Mouse (Mus musculus) lung, embryonic 15.5 days (tissue): ENCODE measurements around the gene Vash2. TPM values are rescaled to one million over a fixed set of nuclear protein-coding genes. Genes with fewer than 3 reads are reported as not detected.

Source experiments
- ATAC-seq: fragments of 200-750 bp; cut with Nextera tagmentation; 2 replicates; pipeline ENCODE4 v1.8.0; 2017; ENCODE audit warnings: moderate number of reproducible peaks, borderline replicate concordance; ENCODE audit not compliant: low FRiP score, low TSS enrichment; ENCODE audit errors: extremely low read depth
- H3K27ac ChIP-seq: fragments of 300-500 bp; sonication (generic); 2 replicates; pipeline ENCODE4 v1.5.1; 2015; ENCODE audit warnings: moderate library complexity, mild to moderate bottlenecking, inconsistent platforms
- H3K27me3 ChIP-seq: fragments of 300-500 bp; sonication (generic); 2 replicates; pipeline ENCODE4 v1.6.1; 2015; ENCODE audit warnings: inconsistent platforms
- H3K36me3 ChIP-seq: fragments of 300-500 bp; sonication (generic); 2 replicates; pipeline ENCODE4 v1.6.1; 2015; ENCODE audit warnings: inconsistent platforms
- H3K4me1 ChIP-seq: fragments of 300-500 bp; sonication (generic); 2 replicates; pipeline ENCODE4 v1.6.1; 2015; ENCODE audit warnings: inconsistent platforms
- H3K4me2 ChIP-seq: fragments of 300-500 bp; sonication (generic); 2 replicates; pipeline ENCODE4 v1.6.1; 2015; ENCODE audit warnings: inconsistent platforms, mild to moderate bottlenecking, moderate library complexity
- H3K4me3 ChIP-seq: fragments of 300-500 bp; sonication (generic); 2 replicates; pipeline ENCODE4 v1.5.1; 2015; ENCODE audit warnings: mild to moderate bottlenecking, inconsistent platforms
- H3K9ac ChIP-seq: fragments of 300-500 bp; sonication (generic); 2 replicates; pipeline ENCODE4 v1.6.1; 2015; ENCODE audit warnings: inconsistent platforms
- H3K9me3 ChIP-seq: fragments of 300-500 bp; sonication (generic); 2 replicates; pipeline ENCODE4 v1.6.1; 2016; ENCODE audit warnings: inconsistent platforms
- WGBS: fragments of 180-500 bp; shearing (Covaris S2); methylation state at CpG from one replicate; pipeline ENCODE4 v1.1.7; 2015; 5-methylcytosine and 5-hydroxymethylcytosine counted together
- polyA plus RNA-seq: library from polyadenylated mRNA; unstranded; fragments of >200 nt; fragmentation: Nextera tagmentation; extraction: Ambion mirVana; gene quantifications from 2 replicates; pipeline ENCODE4 v1.2.1, GENCODE M21; 2015

Vash2 gene
- polyA plus RNA-seq, 1 experiment from 2014 or later: 23.2 TPM

DNA sequence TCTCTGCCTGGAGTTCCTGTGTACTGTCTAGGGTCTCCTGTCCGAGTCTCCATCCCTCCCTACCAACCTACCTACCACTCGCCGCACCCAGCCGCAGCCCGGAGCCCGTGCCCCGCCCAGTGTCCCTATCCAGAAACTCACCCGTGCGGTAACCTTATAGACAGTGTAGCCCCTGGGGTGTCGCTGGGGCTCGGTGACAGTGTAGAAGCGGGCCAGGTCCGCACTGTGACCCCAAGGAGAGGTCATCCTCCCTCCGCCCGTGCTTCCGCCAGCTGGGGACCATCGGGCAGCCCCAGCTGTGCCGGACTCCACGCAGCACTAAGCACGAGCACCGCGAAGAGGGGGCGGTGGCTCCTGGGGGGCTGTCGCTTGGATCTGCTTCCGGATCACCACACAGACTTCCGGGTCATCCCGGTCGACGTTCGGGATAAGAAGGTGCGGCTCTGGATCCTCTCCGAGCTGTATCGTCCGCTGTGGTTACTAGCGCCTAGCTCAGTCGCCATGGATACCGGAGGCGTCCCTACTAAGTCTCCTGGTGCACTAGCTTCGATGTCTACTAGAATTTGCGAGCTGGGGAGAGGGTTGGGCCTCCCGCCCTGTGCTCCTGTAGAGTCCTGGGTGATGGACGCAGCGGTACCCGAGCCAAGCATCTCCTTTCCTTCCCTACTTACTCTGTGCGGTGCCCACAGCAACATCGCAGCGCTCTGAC, 67.5 kb downstream of the Vash2 start, which contains the start of gene Rps6kc1:
Gene Rps6kc1 (minus strand): TSS at position 356 of the 709 bp plus-strand sequence.
- Histone ChIP-seq H3K9me3 (no peaks in the 10 kb centered on the region), H3K27ac (peak within 1 kb of the TSS; percentile 21), H3K4me1 (peaks cover 14% of the 10 kb centered on the region), H3K27me3 (no peaks in the 10 kb centered on the region), H3K4me3 (peak within 1 kb of the TSS; percentile 72), H3K36me3 (no peaks in the 10 kb centered on the region), H3K4me2 (peak within 1 kb of the TSS; percentile 83), H3K9ac (peak within 1 kb of the TSS; percentile 64)
- peak; percentile 91 for ATAC-seq
- under 1% methylated on average over 47 of the region's 47 CpGs for WGBS

DNA sequence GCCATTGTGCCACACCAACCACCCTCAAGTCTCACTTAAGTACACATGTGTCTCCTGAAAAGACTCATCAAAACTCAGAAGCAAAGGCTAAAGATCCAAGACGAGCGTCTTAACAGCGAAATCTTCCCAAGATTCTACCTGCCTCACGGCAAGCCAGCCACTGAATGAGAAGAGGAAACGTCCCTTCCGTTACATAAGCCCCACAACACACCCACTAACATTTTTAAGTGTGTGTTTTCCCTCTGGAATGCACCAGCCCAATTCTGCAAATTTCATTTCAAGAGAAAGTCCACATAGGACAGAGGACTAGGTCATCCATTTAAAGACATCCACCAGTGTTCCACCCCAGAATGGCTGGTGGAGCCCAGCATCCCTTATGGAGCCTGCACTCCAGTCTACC, 68.3 kb downstream of the Vash2 start:
- Histone ChIP-seq H3K27me3 (no peaks in the 10 kb centered on the region), H3K4me1 (peaks cover 18% of the 10 kb centered on the region), H3K9me3 (no peaks in the 10 kb centered on the region), H3K9ac (peak overlapping the region; percentile 64), H3K36me3 (no peaks in the 10 kb centered on the region), H3K27ac (no peak overlapping the region), H3K4me3 (peak overlapping the region; percentile 72), H3K4me2 (peak overlapping the region; percentile 83)
- no peak for ATAC-seq
- 63% methylated on average over 6 of the region's 6 CpGs for WGBS

DNA sequence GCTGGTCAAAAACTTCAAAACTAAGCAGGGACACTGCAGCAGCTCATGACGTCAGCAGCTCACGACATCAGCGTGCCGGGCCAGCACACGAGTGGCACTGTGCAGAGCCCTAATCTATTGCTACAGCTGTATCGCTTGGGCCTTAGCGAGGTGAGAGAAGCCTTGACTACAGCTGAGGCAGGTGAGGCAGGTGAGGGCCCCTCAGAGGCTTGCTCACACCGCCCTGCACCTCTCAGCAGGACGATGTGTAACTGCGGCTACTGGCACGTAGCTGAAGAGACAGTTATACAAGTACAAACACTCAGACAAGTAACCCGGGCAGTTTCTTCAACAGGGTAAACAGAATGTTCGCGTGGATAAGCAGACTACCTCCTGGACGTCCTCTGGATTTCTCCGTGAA, 74.4 kb downstream of the Vash2 start:
- WGBS: 68% methylated on average over 16 of the region's 16 CpGs
- peak; percentile 49; the same call in 1 of the 2 replicates for ATAC-seq
- H3K27ac ChIP-seq: 0 out of 2 replicates have a peak overlapping the region, but pooled peaks have one; percentile 4

DNA sequence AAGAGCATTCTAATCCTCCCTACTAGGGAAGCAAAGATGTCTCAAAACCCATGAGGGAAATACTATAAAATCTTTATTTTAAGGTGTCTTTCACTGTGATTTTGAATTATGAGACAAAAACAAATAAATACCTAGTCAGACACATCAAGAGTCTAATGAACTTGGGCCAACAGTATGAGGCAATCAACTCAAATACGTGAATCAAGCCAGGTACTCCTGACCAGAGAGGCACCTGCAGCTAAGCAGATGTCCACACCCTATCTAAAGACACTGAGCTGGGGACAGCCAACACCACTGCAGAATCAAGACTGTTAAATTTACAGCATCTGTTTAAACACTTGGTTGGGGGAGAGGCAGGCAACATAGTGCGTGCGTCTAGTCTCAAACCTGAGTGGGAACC, 75.0 kb downstream of the Vash2 start:
- Histone ChIP-seq H3K36me3 (peaks cover 16% of the 10 kb centered on the region; the same call in 1 of the 2 replicates), H3K4me3 (no peak overlapping the region), H3K27ac (0 out of 2 replicates have a peak overlapping the region, but pooled peaks have one; percentile 4), H3K27me3 (no peaks in the 10 kb centered on the region), H3K4me1 (peaks cover 26% of the 10 kb centered on the region), H3K4me2 (no peak overlapping the region), H3K9ac (no peak overlapping the region), H3K9me3 (no peaks in the 10 kb centered on the region)
- WGBS: 83% methylated on average over 3 of the region's 3 CpGs
- no peak for ATAC-seq

More for the DNA sequence above, 74.4 kb downstream of the Vash2 start:
- Histone ChIP-seq H3K27me3 (no peaks in the 10 kb centered on the region), H3K9me3 (no peaks in the 10 kb centered on the region), H3K4me2 (no peak overlapping the region), H3K9ac (no peak overlapping the region), H3K36me3 (peaks cover 16% of the 10 kb centered on the region; the same call in 1 of the 2 replicates), H3K4me1 (peaks cover 21% of the 10 kb centered on the region), H3K4me3 (no peak overlapping the region)

DNA sequence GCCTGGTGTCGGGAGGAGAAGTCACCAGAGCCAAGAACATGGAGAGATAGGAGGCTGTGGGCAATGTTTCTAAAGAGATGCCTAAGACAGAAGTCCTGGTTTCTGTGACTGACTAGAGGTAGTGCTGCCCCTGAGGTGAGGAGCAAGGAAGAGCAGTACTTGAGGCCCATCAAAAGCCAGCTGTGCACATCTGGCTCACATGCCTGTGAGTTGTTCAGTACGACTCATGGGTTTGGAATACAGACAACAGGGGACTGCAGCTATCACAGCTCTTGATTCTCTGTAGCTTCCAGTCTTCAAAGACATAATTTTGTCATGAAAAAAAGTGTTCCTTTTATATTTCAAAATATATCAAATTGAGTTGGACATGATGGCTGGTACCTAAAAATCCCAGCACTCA, 78.0 kb downstream of the Vash2 start:
- no peak for ATAC-seq
- Histone ChIP-seq H3K27ac (no peak overlapping the region), H3K4me1 (peaks cover 30% of the 10 kb centered on the region), H3K27me3 (no peaks in the 10 kb centered on the region), H3K4me3 (no peak overlapping the region), H3K9ac (no peak overlapping the region), H3K36me3 (peaks cover 16% of the 10 kb centered on the region; the same call in 1 of the 2 replicates), H3K9me3 (no peaks in the 10 kb centered on the region), H3K4me2 (no peak overlapping the region)
- WGBS: 37% methylated on average over 2 of the region's 2 CpGs

DNA sequence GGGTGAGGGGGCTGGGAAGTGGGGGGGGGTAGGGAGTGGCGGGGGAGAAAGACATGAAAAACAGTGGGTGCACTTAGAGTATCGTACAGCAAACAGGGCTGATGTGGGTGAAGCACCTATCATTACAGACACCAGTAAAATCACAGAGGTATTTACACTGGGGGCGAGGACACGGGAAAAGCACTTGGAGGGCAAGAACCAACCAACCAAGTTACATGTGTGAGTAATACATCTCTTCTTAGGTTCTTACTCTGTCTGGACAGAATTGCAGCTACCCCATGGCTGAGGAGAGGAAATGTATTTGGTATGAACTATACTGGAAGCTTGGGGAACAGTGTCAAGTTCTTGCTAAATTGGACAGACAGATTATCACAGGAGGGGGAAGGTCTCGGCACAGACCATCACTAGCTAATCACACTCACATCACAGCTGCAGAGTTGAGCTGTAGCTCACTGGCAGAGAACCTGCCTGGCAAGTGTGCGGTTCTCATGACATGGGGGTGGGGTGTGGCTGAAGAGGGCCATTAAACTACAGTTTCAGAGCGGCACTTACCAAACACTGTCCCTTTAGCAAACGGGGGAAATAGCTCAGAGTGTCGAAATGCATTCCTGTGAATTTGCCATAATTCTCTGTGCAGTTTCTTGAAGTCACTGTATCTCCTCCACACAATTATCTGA, 80.1 kb downstream of the Vash2 start:
- H3K4me2 ChIP-seq: peak overlapping the region; percentile 38
- no peaks in the 10 kb centered on the region for H3K27me3 ChIP-seq
- H3K36me3 ChIP-seq: peaks cover 10% of the 10 kb centered on the region; the same call in 1 of the 2 replicates
- no peak overlapping the region for H3K9ac ChIP-seq
- no peaks in the 10 kb centered on the region for H3K9me3 ChIP-seq
- peak; percentile 75; the same call in 1 of the 2 replicates for ATAC-seq
- WGBS: 32% methylated on average over 9 of the region's 9 CpGs
- peaks cover 26% of the 10 kb centered on the region for H3K4me1 ChIP-seq
- H3K27ac ChIP-seq: peak overlapping the region; percentile 71
- H3K4me3 ChIP-seq: no peak overlapping the region

DNA sequence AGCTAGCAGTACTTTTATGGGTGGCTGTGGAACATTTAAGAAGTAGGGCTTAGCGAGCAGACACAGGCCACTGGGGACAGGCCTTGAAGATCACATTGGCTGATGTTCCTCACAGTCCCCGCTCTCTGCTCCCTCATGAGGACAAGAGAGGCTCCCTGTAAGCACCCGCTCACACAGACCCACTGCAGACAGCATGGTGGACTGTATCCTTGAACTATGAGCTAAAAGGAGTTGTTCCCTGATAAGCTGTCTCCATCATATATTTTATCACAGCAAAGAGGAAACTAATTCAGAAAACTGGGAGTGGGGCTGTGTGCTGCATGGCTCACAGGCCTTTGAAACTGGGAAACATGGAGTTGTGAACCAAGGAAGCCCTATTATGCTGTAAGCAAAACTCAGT, 80.9 kb downstream of the Vash2 start:
- Histone ChIP-seq H3K4me3 (no peak overlapping the region), H3K36me3 (0 out of 2 replicates have a peak, but pooled peaks cover 3% of the 10 kb centered on the region), H3K27ac (peak overlapping the region; percentile 71), H3K27me3 (no peaks in the 10 kb centered on the region), H3K4me1 (peaks cover 26% of the 10 kb centered on the region), H3K4me2 (no peak overlapping the region), H3K9me3 (no peaks in the 10 kb centered on the region), H3K9ac (no peak overlapping the region)
- ATAC-seq: no peak
- 92% methylated on average over 3 of the region's 3 CpGs for WGBS

Other genes with a start within 250 kb of the Vash2 start
- gene Rps6kc1, start 67.5 kb downstream of the Vash2 start, polyA plus RNA-seq: 14.2 and 15.8 TPM in 2 replicates
- gene Angel2, start 54.2 kb downstream of the Vash2 start, polyA plus RNA-seq: 40.4 and 42.8 TPM in 2 replicates
- 6.0 and 6.1 TPM in 2 replicates for gene Flvcr1, start 46.9 kb upstream of the Vash2 start, polyA plus RNA-seq
- gene Spata45, start 57.3 kb upstream of the Vash2 start, polyA plus RNA-seq: not detected in 2 replicates
- 13.1 and 14.7 TPM in 2 replicates for gene Tatdn3, start 83.6 kb upstream of the Vash2 start, polyA plus RNA-seq
- 28.5 and 29.4 TPM in 2 replicates for gene Nsl1, start 83.7 kb upstream of the Vash2 start, polyA plus RNA-seq
- gene Batf3, start 118.6 kb upstream of the Vash2 start, polyA plus RNA-seq: 9.3 and 11.4 TPM in 2 replicates
- gene Fam71a, start 185.5 kb upstream of the Vash2 start, polyA plus RNA-seq: not detected in 2 replicates
- gene Atf3, start 238.7 kb upstream of the Vash2 start, polyA plus RNA-seq: 4.1 and 4.3 TPM in 2 replicates